Mouse (Mus musculus) layer of hippocampus, postnatal 25 days (tissue): ENCODE results near the gene Hist1h2bk. TPM values are rescaled to one million over a fixed set of nuclear protein-coding genes. Genes with fewer than 3 reads are reported as not detected.

Source experiments
- microRNA-seq, 2 experiments: library from miRNA; unstranded; fragments of <30 nt; microRNA quantifications; one replicate each; pipeline ENCODE4 v1.2.0; 2021
- total RNA-seq, 2 experiments: library from RNA; stranded (reverse); gene quantifications; 2 replicates each; pipeline ENCODE4 v1.2.3; 2021

The Hist1h2bk gene
- total RNA-seq, 2 experiments from 2014 or later: 15.7 to 30.9 TPM

Small RNAs within 50 kb of the gene (microRNA-seq; reads per million reads assigned to microRNA genes)
- 0 reads per million in 2 experiments for gene Gm26300
- gene Gm44390: 0 reads per million in 2 experiments
- 0 reads per million in 2 experiments for gene Gm44486

Other genes starting within 250 kb of the Hist1h2bk start
- 1 to 10 TPM; 1.9 to 3.0 TPM for gene Hist1h2an, start 248.7 kb upstream of the Hist1h2bk start, total RNA-seq
- 10 to 100 TPM in 1 of 2 experiments, 1 to 10 TPM in 1; 5.0 to 13.2 TPM for gene Hist1h2bp, start 248.4 kb upstream of the Hist1h2bk start, total RNA-seq
- gene Hist1h2bq, start 225.7 kb upstream of the Hist1h2bk start, total RNA-seq: 10 to 100 TPM; 42.6 to 56.9 TPM
- gene Hist1h2ao, start 225.4 kb upstream of the Hist1h2bk start, total RNA-seq: 10 to 100 TPM; 31.1 to 33.0 TPM
- 100 to 1,000 TPM; 199 to 299 TPM for gene Hist1h4m, start 224.1 kb upstream of the Hist1h2bk start, total RNA-seq
- 10 to 100 TPM; 21.0 to 38.5 TPM for gene Hist1h4n, start 203.7 kb upstream of the Hist1h2bk start, total RNA-seq
- 10 to 100 TPM; 16.2 to 31.8 TPM for gene Hist1h2ap, start 202.4 kb upstream of the Hist1h2bk start, total RNA-seq
- gene Hist1h2br, start 202.1 kb upstream of the Hist1h2bk start, total RNA-seq: 10 to 100 TPM; 42.1 to 57.8 TPM
- 1 to 10 TPM; 2.9 to 4.2 TPM for gene Zfp184, start 90.8 kb upstream of the Hist1h2bk start, total RNA-seq
- not detected for gene Pom121l2, start 54.7 kb upstream of the Hist1h2bk start, total RNA-seq
- under 1 TPM; 0.42 to 0.57 TPM for gene Prss16, start 26.1 kb upstream of the Hist1h2bk start, total RNA-seq
- gene Hist1h2ah, start 302 bp upstream of the Hist1h2bk start, total RNA-seq: 10 to 100 TPM; 22.3 to 38.6 TPM
- gene Hist1h4i, start 5.5 kb downstream of the Hist1h2bk start, total RNA-seq: 10 to 100 TPM; 64.2 to 71.4 TPM
- 10 to 100 TPM in 1 of 2 experiments, 1 to 10 TPM in 1; 7.1 to 18.2 TPM for gene Hist1h2ag, start 7.1 kb downstream of the Hist1h2bk start, total RNA-seq
- gene Hist1h2bj, start 7.3 kb downstream of the Hist1h2bk start, total RNA-seq: 10 to 100 TPM; 15.1 to 18.5 TPM
- gene Vmn1r188, start 48.6 kb downstream of the Hist1h2bk start, total RNA-seq: not detected
- gene Vmn1r189, start 70.0 kb downstream of the Hist1h2bk start, total RNA-seq: not detected
- not detected for gene Vmn1r191, start 148.1 kb downstream of the Hist1h2bk start, total RNA-seq
- gene Vmn1r192, start 155.3 kb downstream of the Hist1h2bk start, total RNA-seq: not detected
- gene Vmn1r193, start 187.3 kb downstream of the Hist1h2bk start, total RNA-seq: not detected
- gene Vmn1r194, start 208.3 kb downstream of the Hist1h2bk start, total RNA-seq: not detected
- not detected for gene Vmn1r195, start 234.7 kb downstream of the Hist1h2bk start, total RNA-seq